Mouse (Mus musculus) urinary bladder, postnatal 14 days (tissue): ENCODE data around the gene Fam83e.

Experiments used
- DNase-seq: peaks from one replicate; pipeline ENCODE4 v3.0.0; 2021; ENCODE audit warnings: low spot score

Gene Fam83e

DNA sequence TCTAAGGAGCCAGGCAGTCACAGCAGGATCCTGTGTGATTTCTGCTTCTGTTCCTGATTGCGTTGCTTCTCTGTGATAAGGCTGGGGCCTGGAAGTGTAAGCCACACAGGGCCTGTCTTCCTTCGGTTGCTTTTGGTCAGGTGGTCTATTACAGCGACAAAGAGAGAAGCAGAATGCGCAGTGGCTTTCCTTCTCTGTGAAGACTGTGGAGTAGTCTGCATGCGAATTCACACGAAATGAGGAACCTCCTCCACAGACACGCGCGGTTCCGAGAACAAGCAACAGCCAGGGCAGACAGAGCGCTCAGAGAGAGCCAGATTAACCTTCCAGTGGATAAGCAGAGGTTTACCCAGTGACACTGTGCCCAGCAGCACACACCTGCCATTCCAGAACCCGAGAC is 20.3 kb downstream of the Fam83e start:
- DNase-seq = no peak

DNA sequence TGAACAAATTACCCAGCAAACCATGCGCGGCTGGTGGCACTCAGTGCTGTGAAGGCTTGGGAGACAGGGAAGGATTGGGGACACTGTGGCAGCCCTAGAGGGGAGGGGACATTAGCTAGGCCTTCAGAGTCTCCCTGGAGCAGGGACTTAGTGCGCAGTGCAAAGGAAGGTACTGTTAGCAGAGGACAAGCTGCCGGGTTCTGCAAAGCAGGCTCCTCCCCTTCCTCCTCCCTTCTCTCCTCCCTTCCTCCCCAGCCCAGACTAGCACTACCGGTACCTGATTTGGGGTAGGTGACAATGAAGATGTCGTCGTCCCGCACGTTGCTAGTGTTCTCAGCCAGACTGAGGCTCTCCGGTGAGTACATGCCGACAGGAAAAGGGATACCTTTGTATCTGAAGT is 20.8 kb downstream of the Fam83e start:
- DNase-seq = no peak

DNA sequence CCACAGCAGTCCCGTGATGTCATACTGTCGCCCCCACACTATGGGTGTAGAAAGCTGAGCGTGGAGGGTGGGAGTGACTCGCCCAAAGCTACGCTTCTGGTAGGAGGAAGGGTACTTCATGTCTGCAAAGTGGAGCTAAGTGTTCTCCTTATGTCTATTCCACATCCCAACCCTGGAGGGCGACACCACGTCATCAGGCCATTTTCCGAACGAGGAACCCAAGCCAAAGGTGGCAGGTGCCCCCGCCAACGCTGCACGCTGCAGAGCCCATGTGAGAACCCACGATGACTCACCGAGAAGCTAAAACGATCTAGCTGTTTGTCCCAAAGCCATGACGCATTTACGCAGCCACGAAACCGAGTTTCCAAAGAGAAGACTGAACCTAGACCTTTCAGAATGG is 21.3 kb downstream of the Fam83e start:
- DNase-seq = no peak

DNA sequence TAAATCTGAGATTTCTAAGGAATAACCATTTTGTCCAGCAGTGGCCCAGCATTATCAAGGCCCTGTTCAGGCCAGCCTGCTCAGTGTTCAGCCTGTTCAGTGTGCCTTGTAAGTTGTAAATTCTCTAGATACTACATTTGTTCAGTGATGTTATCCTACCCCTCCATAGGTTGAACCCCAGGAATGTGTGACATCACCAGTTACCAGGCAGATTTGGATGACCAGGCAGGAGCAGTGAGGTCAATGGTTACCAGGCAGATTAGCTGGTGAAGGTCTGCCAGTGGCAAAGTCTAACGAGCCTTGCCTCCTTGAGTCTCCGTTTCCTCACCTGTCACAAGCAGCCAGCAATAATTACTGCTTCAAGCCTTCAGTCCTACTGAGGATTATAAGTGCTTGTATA is 23.4 kb downstream of the Fam83e start:
- peak; percentile 88 for DNase-seq

DNA sequence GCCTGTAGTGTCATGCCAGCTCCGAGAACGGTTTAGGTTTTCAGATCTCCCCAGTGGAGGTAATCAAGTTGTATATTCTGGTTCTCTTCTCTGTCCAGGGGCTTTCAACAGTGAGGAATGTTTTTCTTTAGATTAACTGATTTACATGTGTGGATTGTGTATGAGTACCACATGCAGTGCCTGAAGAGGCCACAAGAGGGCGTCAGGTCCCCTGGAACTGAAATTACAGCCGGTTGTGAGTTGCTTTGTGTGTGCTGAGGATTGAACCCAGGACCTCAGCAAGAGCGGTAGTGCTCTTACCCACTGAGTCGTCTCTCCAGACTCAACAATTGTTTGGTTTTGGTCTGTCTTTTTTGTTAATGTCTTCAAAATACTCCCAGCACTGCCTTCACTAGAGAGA is 25.5 kb downstream of the Fam83e start:
- no peak for DNase-seq

DNA sequence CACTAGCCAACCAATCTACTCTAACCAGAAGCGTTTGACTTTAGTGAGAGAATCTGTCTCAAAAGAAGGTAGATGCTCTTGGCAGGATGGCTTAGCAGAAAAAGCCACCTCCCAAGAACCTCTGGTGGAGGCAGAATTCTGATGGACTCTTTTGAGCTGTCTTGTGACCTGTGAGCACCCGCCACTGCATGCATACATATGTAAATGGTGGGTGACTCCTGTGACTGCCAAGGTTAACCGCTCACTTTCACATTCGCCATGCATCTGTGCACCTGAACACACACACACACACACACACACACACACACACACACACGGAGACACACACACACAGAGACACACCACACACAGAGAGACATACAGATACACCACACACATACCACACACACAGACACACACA is 26.4 kb downstream of the Fam83e start:
- DNase-seq = no peak

DNA sequence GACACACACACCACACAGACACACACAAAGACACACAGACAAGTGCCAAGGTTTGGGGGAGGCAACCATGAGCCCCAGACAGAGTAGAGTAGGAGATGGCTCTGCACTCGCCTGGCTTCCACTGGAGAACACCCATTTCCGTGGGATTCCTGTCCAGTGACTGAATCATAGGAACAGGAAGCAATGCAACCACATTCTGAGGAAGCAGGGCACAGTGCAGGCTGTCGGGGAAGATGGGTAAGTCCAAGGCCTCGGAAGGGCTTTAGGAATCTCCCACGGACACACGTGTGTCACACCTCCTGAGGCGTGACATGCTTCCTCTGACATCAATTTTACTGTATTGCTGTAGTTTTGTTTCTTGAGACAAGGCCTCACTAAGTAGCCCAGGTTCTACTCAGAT is 27.1 kb downstream of the Fam83e start:
- no peak for DNase-seq

DNA sequence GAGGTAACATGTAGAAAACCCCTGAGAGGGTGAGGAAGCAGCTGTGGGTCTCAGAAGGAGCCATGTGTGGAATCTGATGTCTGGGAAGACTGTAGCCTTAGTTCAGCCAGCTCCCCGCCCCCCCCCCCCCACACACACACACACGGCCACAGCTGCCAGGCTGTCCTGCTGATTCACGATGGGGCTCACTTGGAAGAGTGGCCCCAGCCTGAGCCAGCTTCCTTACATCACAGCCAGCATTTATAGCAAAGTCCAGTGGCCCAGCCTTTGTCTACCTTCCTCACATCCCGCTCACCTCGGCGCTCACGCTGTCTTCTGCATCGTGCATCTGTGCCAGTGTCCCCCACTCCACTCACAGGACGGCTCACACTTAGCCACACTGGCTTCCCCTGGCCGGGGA is 28.4 kb downstream of the Fam83e start:
- no peak for DNase-seq

DNA sequence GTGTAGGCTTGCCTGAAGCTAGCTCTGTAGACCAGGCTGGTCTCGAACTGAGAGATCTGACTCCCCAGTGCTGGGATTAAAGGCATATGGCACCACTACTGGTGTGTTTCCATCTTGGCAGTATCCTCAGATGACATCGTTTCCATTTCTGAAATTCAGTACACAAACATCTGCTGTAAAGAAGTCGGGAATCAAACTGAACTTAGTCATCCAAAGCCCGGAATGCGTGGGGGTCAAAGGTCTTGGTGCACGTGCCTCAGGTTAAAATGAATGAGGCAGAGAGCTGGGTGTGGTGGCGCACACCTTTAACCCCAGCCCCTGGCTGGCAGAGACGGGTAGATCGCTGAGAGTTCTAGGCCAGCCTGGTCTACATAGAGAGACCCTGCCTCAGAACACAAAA is 29.1 kb downstream of the Fam83e start:
- DNase-seq = no peak

DNA sequence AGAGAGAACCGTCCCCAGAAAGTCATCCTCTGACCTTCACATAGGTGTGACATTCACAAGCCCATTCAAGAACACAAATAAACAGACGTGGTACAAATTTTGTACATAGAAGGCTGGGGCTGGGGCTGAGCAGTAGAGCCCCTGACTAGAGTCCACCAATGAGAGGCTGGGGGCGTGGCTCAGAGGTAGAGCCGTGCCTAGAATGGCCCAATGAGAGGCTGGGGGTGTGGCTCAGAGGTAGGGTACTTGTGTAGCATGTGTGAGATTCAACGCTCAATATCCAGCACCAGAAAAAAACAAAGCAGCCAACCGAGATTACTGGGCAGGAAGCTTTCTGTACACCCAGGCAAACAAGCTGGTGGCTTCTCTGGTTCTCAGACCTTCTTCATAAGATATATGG is 34.7 kb downstream of the Fam83e start:
- no peak for DNase-seq

DNA sequence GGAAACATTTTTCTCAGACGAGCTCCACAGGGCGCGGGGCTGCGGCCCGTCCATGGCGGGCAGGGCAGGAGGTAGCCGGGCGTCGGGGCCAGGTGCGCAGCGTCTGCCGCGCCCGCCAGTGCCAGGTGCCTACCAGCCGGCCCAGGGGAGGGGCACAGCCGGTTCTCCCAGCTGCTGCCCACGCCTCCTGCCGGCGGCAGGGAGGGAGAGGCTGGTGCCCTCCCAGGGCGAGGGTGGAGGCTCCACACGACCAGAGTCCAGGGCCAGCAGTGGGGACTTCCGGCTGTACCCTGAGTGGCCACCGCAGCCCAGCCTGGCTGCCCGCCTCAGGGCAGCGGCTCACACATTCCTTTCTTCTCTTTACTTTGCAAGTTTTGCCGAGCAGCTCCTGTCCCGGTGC is 38.4 kb downstream of the Fam83e start:
- peak; percentile 69 for DNase-seq

DNA sequence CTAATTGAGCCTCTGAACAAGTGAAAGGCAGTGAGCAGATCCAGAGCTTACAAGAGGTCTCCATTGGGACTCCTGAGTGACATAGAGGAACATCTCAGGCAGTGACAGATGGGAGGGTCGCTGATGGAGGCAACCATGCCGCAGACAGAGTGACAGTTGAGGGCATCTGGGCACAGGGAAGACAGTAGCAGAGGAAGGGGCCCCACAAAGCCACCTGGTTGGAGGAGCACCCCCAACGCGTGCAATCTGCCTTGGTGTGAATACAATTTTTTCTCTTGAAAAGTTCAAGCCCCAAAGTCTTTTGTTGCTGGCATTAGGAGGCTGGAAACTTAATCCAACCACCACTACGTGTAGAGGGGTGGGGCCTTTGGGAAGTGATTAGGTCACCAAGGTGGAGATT is 39.1 kb downstream of the Fam83e start:
- DNase-seq = no peak

DNA sequence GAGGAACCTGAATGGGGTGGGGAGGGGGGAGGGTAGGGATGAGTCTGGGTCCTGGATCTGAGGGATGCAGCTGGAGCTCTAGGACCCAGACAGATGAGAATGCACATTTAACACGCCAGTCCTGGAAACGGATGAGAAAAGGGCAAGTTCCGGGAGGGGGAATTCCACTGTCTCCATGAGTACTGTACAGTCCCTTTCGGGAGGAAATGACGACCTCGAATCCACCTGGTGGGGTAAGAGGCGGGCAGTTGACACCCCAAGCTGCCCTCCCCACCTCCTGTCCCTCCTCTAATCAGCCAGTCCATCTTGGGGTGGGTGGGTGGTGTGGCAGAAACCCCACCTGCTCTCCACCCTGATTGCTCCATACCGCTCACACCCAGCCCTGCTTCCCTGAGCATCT is 45.0 kb downstream of the Fam83e start:
- no peak for DNase-seq

DNA sequence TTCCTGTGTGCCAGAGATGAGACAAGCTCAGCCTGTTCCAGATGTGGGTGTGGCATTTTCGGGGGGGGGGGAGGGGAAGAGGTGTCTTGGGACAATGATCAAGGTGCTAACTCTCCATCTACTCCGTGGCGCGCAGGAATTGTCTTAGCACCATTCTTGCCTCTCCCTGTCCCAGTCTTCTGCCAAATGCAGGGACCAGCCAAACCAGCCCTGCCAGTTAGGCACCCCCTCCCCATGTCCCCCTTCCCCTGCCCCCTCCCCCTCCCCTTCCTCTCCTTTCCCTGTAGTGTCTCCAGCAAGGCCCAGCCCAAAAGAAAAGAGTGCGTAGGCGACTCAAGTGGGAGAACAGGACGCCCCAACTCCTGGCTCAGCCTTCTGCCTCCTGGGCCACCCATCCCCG is 45.8 kb downstream of the Fam83e start:
- peak; percentile 17 for DNase-seq

DNA sequence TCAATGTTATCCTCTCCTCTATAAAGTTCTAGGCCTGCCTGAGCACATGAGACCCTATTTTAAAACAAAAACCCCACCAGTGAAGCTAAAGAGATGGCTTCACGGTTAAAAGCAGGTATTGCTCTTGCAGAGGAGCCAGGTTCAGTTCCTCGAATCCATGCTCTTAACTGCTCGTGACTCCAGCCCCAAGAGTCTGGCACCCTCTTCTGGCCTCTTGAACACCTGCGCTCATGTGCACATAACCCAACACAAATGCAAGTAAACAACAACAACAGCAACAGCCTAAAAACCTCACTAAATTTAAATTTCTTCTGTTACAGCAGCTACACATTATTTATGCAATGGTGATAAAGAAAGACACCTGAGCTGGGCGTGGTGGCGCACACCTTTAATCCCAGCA is 46.5 kb downstream of the Fam83e start:
- DNase-seq = no peak

DNA sequence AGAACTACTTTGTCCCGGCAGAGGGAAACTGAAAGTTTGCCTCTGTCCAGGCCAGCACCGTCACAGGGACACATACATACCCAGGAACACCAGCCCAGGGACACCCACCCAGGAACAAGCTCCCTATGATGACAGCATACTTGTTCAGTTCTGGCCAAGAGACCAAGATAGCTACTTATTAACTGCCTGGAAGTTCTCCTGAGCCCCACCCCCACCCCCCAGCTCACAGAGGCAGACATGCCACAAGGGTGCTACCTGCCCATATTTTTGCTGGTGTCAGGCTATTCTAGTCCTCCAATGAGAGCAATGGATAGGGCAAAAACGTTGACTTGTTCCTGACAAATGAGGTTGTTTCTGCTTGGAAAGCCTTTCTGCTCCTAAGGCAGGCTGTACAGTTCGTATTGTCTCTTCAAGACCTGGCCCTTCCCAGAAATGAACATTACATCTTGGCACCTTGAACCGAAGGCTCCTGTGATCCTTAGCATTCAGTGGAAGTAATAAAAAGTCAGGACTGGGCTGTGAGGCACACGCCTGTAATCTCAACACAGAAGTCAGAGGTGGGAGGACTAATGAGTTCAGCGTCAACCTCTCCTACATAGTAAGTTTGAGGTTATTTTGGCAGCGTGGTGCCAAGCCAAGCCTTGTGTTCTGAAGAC is 49.5 kb downstream of the Fam83e start:
- no peak for DNase-seq

DNA sequence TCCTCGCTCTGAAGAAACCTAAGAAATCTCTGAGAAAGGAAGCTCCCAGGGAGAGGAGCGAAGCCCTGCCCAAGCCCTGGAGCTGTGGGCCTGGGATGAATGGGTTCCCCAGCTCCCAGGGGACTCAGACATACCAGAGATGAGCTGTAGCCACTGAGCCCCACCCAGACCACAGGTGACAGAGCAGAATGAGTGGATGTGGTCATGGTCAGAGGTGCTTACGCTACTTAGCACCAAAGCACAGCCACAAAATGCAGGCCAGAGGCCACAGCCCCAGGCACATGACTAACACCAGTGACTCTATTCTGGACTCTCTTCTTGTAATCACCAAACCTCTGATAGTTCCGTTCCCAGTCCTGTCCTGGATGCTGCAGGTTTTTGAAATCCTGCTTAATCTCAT is 50.1 kb downstream of the Fam83e start:
- DNase-seq = no peak

DNA sequence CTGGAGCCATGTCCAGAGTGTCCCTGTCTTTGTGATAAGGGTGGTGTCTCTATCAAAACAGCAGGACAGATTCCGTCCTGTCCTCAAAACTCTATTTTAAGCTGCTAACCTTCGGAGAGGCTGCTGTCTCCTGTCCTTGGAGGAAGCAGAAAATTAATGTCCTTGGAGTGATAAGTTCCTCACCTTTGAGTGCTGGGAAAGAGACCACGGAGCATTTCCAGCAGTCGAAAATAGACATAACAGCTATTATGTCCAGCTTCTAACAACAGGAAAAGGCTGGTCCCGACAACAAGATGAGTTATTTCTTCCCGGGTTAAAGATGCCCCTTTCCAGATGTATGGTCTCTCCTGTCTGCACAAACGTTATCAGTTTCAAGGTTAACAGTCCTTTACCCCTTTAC is 54.2 kb downstream of the Fam83e start:
- no peak for DNase-seq
